Mouse (Mus musculus) fat pad, adult 2 months (tissue): ENCODE results near the gene Mapk10.

ENCODE experiments used
- DNase-seq: peaks from one replicate; pipeline ENCODE4 v3.0.0-alpha.2; 2011; ENCODE audit warnings: low read depth, low spot score; ENCODE audit errors: extremely low read depth

The Mapk10 gene

DNA sequence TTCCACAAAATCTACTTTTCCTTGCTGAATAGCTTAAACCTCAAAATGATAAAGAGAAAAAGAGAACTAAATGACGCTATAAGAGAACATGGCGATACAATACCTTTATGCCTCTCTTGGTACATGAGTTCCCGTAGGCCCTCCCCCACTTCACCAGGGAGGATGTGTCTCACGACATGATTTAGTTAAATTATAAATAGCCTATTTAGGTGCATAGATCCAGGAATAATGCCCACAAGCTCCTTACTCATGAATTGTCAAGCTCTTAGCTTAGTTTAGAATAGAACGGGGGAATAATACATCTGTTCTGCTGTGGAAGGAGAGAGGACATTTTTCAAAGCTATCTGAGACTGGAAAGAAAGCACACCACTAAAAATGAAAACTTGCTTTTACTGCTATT, 43.8 kb downstream of the Mapk10 start:
- no peak for DNase-seq

DNA sequence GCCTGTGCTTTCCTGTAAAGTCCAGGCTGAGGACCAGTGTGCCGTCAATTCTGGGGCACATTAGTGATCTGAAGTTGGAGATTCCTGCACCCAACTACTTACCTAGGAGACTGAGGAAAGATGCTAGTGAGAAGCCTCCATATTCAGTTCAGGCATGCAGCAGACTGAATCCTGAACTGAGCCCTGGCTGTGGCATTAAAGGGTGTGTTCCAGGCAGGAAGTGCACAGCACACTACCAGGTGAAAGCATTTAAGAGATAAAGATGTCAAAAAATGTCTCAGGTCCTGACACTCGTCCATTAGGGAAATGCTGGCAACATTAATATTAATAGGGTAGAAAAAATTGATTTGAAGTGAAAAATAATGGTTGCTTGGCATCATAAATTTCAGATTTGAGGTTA, 44.4 kb downstream of the Mapk10 start:
- no peak for DNase-seq

DNA sequence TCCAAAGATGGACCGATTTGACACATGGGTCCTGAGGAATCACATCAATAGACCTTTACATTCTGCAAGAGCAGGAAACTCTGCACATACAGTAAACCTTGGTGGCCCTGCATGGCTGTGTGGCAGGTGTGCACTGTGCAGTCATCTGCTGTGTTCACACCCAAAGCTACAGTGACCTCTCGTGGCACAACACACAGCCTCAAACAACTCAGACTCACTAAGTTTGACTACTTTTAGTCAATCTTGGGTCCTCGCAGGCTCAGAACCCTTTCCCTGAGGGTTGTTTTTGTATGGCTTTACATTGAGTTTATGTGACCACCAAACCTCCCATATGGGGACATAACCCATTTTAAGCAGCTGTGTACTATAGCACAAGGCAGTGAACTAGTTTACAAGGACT, 47.1 kb downstream of the Mapk10 start:
- no peak for DNase-seq

DNA sequence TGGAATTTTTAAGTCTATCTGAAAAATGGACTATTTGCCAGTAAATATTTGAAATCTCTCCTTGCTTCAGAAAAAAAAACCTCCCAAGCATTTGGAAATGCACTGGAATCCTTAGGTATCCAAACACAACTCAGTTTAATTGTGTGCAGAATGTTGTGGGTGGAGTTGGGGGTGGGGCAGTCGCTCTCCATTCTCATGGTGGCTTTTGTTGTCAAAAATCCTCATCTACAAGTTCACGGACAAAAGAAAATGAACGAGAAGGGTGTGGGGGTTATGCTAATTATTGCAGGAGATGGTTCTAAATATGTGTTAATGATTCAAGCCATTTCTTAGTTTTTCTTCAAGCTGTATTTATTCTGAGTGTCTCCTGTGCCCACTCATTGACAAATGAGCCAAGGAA, 49.6 kb downstream of the Mapk10 start:
- no peak for DNase-seq

DNA sequence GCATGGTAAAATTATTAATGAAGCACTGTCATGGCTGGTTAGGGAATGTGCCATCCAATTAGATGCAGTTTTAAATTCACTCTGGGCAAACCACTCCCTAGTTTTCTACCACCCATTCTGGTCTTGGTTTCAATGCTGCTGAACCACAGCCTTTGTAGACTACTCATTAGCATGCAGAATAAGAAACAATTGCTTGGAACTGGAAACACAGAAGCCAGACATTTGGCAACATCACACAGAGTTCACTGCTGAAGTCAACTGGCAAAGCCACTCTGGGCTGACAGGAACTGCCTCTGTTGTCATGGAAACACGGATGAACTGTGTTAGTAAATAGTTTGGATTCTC, 50.0 kb downstream of the Mapk10 start:
- no peak for DNase-seq

DNA sequence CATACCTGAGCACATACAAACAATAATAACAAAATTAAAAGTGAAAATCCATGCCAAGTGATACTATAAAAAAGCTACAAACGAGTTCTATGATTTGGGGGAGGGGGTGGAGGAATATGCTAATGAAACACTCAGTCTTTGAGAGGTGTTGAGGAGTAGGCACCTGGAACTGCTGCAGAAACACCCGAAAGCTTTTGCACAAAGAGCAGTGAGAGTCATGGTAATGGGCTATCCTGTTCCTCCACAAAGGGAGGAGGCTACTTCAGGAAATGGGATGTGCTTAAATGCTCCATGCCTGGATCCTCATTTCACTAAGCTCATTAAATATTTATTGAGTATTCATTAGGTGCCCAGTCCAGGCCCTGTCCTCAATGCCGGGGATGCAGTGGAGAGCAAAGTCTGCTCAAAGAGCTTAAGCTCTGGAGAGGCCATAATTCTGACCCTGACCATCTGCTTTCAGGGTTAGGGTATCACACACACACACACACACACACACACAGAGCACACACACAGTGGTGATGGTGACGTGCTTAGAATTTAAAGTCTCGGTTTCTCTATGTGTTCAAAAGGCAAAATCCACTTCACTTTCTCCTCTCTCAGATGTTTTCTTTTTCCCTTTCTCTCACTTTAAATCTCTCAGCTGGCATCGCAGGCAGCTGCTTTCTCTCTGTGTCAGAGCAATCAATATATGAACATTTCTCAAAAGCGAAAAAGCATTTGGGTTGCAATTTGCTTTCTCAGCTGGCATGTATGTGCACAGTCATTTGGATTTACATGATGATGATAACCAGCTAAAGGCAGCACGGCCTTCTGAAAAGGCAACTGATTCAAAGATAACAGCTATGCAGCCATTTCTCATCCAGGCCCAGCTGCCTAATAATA, 50.6 kb downstream of the Mapk10 start:
- DNase-seq, result no peak

DNA sequence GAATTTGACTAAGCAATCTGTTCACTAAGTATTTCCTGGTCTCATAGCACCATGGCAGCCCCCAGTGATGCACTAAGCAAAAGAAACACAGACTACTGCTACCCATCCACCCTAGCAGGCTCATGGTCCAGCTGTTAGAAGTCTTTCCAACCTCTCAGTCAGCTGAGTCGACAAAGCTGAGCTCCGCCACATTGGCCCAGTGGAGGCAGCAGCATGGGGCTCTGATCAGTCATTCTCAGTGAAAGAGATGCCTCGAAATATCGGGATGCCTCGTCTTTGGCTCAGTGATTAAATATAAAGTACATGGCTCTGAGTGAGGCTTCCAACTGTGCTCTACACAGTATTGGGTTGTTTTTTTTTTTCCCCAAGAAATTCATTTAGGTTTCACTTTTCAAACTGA, 70.2 kb downstream of the Mapk10 start:
- no peak for DNase-seq

DNA sequence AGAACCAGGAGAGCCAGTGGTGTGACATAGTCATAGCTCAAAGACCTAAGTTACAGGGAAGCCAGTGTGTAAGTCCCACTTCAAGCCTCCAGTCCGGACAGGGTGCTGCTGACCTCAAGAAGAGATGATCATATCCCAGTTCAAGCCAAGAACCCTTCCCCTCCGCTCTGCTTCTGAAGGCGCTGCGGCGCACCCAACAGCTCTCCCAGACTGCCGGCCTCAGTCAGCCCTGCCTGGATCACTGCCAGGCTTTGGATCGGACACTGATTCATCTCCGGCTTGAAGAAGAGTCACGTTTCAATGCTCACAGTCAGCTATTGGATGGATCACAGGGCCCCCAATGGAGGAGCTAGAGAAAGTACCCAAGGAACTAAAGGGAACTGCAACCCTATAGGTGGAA, 76.3 kb downstream of the Mapk10 start:
- no peak for DNase-seq

DNA sequence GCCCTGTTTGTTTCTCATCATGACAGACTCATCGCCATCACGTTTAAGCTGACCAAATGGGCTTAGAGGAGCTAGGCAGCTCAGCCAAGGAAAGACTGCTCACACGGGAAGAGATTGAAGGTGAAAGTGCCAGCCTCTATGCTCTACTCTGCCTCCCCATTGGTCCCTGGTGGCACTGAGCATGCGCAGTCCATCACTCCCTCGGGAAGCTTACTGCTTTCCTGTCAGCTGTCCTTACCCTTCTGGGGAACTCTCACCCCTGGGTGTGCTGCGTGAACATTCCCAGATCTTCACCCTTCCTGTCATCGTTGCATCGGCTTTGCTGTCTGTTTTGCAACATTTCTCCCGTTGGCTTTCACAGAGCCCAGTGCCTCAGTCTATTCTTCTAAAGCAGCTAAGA, 77.5 kb downstream of the Mapk10 start:
- no peak for DNase-seq

DNA sequence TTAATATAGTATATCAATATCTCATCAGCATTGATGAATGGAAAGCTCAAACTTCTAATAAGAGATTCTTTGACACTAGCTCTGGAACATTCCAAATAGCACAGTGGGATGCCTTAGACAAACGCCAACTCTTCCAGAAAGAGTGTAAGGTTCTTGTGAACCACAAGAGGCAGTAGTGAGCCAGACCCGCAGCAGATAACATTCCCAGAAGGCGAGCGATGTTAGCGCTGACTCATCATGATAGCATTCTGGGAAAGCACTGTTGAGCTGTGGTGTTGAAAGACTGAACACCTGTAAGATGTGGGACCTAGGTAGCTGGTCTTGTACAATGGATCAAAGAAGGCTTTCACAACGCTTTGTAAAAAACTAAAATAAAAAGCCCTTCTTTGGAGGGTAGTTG, 78.3 kb downstream of the Mapk10 start:
- no peak for DNase-seq

DNA sequence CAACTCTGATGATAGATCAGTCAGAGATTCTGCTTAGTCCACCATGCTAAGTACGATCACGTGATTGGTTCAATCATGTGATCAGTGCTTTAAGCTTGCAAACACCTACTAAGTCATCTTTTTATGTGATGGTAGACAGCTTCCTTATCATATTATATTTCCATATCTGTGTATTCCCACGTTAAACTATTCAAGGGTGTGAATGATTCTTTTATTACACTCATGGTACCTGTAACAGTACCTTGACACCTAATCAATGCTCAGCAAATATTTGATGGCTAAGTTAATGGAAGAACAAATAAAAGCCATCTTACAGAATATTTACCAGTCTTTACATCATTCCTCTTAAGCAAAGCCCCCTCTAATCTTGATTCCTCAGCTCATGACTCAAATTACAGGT, 91.5 kb downstream of the Mapk10 start:
- DNase-seq, result no peak

DNA sequence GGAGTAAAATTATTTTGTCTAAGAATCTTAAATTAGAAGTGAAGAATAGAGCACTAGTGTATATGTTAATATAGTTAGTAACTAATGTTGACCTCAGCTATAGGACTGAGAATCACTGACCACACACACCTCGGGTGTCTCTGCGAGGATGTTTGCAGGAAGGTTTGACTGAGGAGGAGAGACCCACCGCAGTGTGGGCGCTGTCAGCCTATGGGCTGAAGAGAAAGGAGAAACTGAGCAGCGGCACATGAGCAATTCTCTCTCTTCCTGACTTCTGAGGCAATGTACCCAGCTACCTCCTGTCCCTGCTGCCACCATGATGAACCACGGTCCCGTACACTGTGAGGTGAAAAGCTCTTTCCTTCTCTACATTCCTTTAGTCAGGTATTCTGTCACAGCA, 95.6 kb downstream of the Mapk10 start:
- no peak for DNase-seq

DNA sequence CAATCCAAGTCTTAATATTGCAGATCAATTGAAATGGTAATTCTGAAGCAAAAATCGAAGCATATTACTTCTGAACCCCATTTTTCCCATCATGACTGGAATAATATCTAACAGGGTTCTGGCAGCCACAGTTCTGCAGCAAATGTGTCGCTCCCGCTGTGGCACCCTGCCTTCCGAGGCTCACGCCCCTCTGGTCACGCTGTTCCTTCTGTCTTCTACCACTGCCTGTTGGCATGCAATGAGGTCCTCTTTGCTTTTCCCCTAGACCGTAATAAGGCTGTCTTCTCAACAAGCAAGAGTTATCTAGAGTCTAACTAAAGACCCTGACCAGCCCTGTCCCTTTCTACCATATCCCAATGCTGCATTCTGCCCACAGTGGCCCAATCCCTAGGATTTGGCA, 98.7 kb downstream of the Mapk10 start:
- DNase-seq, result no peak

DNA sequence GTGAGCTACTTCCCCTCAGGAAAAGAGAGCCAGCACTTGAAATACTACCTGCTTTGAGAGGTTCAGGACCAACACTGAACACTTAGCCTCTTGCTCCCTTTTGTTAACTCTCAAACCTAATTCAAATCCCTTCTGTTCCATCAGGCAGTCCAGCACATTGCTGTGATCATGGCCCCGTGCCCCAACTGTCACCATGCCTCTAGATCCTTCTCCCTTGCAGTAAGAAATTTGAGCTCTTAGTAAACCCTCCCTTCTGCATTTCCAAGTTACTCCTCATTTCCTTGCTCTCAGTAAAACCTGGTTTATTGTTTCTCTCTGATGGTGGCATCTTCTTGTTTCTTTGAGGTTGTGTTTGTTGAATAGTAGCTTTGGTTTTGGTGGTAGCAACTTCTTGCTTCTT, 101.7 kb downstream of the Mapk10 start:
- DNase-seq, result no peak

DNA sequence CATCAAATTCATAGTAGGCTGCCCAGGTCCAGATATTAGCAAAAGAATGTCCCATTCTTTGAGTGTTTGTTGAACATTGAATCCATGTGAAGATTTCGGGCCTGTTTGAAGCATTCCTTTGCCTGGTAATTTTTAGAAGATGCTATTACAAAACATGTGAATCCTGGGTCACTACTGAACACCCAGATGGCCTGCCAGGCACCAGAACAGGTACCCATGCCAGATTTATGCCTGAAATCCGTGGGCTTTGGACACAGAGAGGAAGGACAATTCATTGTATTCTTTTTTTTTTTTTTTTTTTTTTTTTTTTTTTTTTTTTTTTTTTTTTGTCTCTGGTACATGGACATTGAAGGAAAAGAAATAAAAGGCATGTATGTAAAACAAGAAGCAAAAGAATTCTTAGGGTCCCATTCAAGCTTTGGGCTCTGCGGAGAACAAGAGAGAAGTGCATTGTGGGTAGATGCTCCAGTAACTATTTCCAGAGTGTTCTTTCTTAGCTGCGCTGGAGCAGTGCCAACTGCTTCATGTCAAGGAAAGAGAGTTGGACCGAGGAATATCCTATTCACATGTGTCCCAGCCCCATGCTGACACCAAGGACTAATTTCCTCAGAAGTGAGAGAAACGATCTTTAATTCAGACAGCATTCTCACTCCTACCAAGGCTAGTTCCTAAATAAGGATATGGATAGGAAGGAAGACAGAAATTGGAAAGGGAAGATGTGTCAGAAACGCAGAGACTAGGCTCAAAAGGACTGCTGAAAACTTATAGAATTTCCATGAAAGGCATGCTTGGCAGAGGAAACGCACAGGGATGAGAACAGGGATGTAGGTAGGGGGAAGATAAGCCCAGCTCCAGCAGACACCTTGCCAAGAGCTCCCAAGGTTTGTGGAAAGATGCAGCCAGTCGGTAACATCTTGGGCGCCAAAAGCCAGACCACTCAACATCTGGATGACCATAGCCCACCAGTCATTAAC, 105.4 kb downstream of the Mapk10 start:
- DNase-seq, result no peak

DNA sequence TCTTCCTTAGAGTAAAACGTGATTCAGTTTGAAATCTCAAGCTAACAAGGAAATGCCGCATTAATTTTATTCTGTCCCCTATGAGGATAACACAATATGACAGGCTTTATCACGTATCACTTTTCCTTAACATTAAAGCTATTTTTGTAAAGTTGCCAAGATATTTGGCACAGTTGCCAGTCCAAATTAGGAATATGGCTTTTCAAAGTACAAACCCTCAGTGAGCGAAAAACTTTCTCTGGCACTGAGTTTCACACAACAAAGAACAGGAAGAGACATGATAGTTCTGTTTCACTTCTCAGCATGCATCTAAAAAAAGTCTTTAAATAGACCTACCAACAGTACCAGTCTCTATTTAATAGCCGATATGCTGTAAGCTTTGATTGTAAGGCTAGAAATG, 107.1 kb downstream of the Mapk10 start:
- DNase-seq, result no peak

DNA sequence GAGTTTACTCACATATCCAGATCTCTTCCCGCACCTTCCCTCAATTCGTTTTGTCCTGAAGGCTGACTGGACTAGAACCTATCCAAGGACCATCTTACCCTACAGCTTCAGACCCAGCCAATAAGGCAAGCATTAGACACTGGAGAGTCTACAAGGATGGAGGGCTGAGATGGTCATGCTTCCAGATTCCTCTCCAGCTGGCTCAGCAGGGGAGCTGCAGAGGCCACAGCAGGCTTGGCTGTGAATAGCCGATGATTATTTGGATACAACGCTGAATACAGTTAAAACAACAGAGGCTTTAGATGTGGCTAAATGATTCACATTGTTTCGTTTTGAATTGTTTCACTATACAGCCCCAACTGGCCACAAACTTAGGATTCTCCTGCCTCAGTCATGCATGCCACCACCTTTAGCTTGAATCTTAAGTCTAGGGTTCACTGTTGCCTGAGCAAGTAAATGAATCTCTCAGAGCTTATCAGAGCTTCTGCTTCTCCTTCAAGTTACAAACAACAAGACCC, 108.2 kb downstream of the Mapk10 start:
- DNase-seq, result no peak

DNA sequence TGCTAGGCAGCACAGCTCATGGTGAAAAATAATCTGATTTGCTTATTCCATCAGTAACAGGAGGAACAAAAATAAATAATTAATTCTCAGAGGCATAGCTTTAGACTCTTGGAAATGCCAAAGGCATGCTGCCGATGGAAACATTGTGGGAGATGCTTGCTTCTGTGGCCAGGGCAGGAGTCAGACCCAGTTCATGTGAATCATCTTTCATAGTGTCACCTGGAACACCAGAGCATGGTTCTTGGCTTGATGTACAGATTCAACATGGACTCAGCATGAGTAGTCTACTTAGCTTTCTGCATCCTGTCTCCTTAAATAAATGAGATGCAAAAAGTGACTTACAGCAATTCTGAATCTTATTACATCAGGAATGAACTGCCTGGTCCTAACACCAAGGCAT, 109.0 kb downstream of the Mapk10 start:
- no peak for DNase-seq

DNA sequence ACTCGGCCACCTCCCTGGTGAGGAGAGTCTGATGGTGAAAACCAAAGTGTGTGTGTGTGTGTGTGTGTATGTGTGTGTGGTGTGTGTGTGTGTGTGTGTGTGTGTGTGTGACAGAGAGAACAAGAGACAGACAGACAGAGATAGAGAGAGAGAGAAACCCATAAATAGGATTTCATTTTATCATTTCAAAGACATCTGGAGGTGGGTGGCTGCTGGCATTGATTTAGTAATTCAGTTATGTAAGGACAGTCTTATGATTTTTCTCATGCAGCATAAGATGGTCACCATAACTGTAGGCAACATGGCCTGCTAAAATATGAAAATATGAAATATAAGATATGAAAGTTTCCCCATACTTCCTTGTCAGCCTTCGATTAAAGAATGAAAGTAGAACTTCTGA, 117.0 kb downstream of the Mapk10 start:
- DNase-seq, result no peak

DNA sequence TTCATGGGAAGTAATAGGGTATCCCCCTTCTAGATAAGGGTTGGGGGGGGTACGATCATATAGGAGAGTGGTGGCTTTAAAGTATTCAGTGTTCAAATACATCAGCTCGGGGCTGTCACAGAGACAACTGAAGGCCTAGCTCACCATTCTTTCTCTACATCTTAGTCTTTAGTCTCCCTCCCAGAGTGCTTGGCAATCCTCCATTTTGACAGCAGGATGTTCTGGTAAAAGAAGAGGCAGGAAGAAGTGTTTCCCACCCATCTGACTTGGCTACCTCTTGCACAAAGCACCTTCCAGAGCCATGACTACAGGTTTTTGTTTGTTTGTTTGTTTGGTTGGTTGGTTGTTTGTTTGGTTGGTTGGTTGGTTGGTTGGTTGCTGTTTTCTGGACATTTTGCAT, 125.3 kb downstream of the Mapk10 start:
- no peak for DNase-seq

DNA sequence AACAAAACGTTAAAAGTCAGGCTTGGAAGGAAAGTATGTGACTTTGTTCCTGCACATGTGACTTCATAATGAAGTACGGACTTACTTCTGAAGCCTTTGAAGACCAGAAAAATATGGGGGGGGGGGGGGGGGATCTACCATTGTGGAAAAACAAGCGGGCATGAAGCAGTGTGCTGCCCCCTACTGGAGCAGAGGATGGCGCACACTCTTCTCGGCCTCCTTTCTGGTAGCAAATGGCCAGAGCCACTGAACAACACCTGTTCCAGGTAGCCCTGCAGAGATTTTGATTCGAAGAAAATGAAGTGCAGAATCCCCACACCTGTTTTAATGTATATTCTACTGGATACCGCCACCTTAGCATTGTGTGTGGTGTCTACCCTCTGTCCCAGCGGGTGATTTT, 135.7 kb downstream of the Mapk10 start:
- no peak for DNase-seq
